Mouse (Mus musculus) liver, embryonic 16.5 days (tissue): ENCODE measurements around the gene Sh2d4b. TPM values are rescaled to one million over a fixed set of nuclear protein-coding genes. Genes with fewer than 3 reads are reported as not detected.
A peak's percentile ranks its signal among the peaks of the same experiment; 100 is the strongest.

ENCODE experiments used
- ATAC-seq: fragments of 200-750 bp; cut with Nextera tagmentation; 2 replicates; pipeline ENCODE4 v1.8.0; 2017; ENCODE audit warnings: low read depth, mild to moderate bottlenecking, moderate number of reproducible peaks, moderate library complexity
- H3K27ac ChIP-seq: fragments of 300-500 bp; sonication (generic); 2 replicates; pipeline ENCODE4 v1.5.1; 2014; ENCODE audit warnings: mild to moderate bottlenecking, low read length
- H3K27me3 ChIP-seq: fragments of 300-500 bp; sonication (generic); 2 replicates; pipeline ENCODE4 v1.6.1; 2014; ENCODE audit warnings: low read depth, low read length, mixed read lengths; ENCODE audit not compliant: control insufficient read depth, insufficient read depth
- H3K36me3 ChIP-seq: fragments of 300-500 bp; sonication (generic); 2 replicates; pipeline ENCODE4 v1.6.1; 2014; ENCODE audit warnings: mild to moderate bottlenecking; ENCODE audit not compliant: control insufficient read depth, insufficient read depth
- H3K4me1 ChIP-seq: fragments of 300-500 bp; sonication (generic); 2 replicates; pipeline ENCODE4 v1.6.1; 2014; ENCODE audit warnings: low read depth, low read length, mixed read lengths; ENCODE audit not compliant: control insufficient read depth
- H3K4me2 ChIP-seq: fragments of 300-500 bp; sonication (generic); 2 replicates; pipeline ENCODE4 v1.6.1; 2014; ENCODE audit warnings: low read depth, low read length, mixed read lengths
- H3K4me3 ChIP-seq: fragments of 300-500 bp; sonication (generic); 2 replicates; pipeline ENCODE4 v1.5.1; 2014; ENCODE audit warnings: low read depth, mild to moderate bottlenecking, low read length
- H3K9ac ChIP-seq: fragments of 300-500 bp; sonication (generic); 2 replicates; pipeline ENCODE4 v1.6.1; 2014; ENCODE audit warnings: low read depth, low read length
- H3K9me3 ChIP-seq: fragments of 300-500 bp; sonication (generic); replicated peaks from 2 replicates; pipeline ENCODE4 v1.6.1; 2016; ENCODE audit warnings: low read length; ENCODE audit not compliant: control insufficient read depth
- WGBS: fragments of 180-500 bp; shearing (Covaris S2); extraction: QIAGEN DNeasy Blood & Tissue Kit; methylation state at CpG from one replicate; pipeline ENCODE4 v1.1.7; 2014; ENCODE audit not compliant: insufficient replicate concordance; 5-methylcytosine and 5-hydroxymethylcytosine counted together
- polyA plus RNA-seq: library from polyadenylated mRNA; unstranded; fragments of >200 nt; fragmentation: Nextera tagmentation; extraction: Ambion mirVana; gene quantifications from 2 replicates; pipeline ENCODE4 v1.2.1, GENCODE M21; 2015

Gene Sh2d4b
- polyA plus RNA-seq, 1 experiment from 2014 or later: 0.05 TPM

GRCm38 (mm10) chr14:40897916-40898315 is 4.8 kb upstream of the Sh2d4b start:
- peak; percentile 57 for ATAC-seq
- WGBS: 47% methylated on average over 3 of the region's 3 CpGs
- H3K27ac ChIP-seq: no peak overlapping the region
- no peak overlapping the region for H3K9ac ChIP-seq
- no peaks in the 10 kb centered on the region for H3K27me3 ChIP-seq
- H3K4me1 ChIP-seq: peaks cover 9% of the 10 kb centered on the region
- H3K4me2 ChIP-seq: no peak overlapping the region
- H3K4me3 ChIP-seq: no peak overlapping the region
- H3K9me3 ChIP-seq: no peaks in the 10 kb centered on the region
- no peaks in the 10 kb centered on the region for H3K36me3 ChIP-seq

DNA sequence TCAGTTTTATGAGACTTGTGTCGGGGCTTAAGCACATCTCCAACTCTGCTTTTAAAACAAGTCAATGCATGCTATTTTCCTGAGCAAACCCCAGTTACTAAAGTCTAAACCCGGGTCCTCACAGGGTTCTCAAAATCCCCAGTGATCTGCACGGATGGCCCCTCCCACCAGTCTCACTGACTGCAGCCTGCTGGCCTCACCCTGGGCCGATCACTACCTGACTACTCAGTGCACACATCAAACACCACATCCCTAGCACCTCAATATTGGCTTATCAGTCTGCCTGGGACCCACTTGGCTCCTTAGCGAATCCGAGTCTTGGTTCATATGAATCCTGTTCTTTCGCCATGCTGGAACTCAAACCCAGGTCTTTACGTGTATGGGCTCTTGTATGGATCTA is 2.6 kb upstream of the Sh2d4b start:
- Histone ChIP-seq H3K4me3 (no peak overlapping the region), H3K4me2 (no peak overlapping the region), H3K9ac (no peak overlapping the region), H3K36me3 (no peaks in the 10 kb centered on the region), H3K27ac (no peak overlapping the region), H3K4me1 (peaks cover 3% of the 10 kb centered on the region), H3K9me3 (no peaks in the 10 kb centered on the region), H3K27me3 (no peaks in the 10 kb centered on the region)
- WGBS: 55% methylated on average over 8 of the region's 8 CpGs
- no peak for ATAC-seq

- Histone ChIP-seq H3K36me3 (no peaks in the 10 kb centered on the region), H3K9ac (no peak overlapping the region), H3K27me3 (no peaks in the 10 kb centered on the region), H3K4me3 (no peak overlapping the region), H3K27ac (no peak overlapping the region), H3K9me3 (no peaks in the 10 kb centered on the region), H3K4me1 (peaks cover 3% of the 10 kb centered on the region), H3K4me2 (peak overlapping the region; percentile 41)
- whole genome bisulfite sequencing: 13% methylated on average over 23 of the region's 23 CpGs
- peak; percentile 63 for ATAC-seq
Observed at GRCm38 (mm10) chr14:40894576-40895247, 1.6 kb upstream of the Sh2d4b start.

- Histone ChIP-seq H3K27ac (no peak overlapping the region), H3K9me3 (no peaks in the 10 kb centered on the region), H3K4me3 (no peak overlapping the region), H3K9ac (no peak overlapping the region), H3K36me3 (no peaks in the 10 kb centered on the region), H3K4me2 (no peak overlapping the region), H3K27me3 (no peaks in the 10 kb centered on the region), H3K4me1 (peaks cover 3% of the 10 kb centered on the region)
- no peak for ATAC-seq
- 64% methylated on average over 8 of the region's 8 CpGs for WGBS
Observed at GRCm38 (mm10) chr14:40893884-40894283, 818 bp upstream of the Sh2d4b start.

DNA sequence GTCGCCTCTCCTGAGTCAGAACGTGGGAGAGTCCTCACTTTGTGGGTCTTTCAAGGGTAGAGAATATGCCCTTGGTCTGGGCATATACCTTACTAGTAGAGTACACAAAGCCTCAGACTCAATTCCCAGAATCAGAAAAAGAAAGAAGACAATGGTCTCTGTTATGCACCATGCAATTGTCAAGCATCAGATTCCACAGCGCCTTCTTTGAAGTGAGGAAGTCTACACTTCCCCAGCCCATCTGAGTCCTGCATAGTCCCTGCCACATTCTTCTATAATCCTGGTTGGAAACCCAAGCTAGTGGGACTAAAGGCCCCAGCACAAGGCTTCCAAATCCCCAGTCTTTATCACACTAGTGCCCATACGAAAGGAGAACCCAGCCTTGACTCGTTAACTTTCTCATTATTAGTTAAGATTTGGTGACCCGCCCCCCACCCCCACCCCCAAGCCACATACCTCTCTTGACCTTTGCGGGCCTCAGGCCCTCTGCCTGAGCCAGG is 690 bp downstream of the Sh2d4b start:
- Histone ChIP-seq H3K4me2 (no peak overlapping the region), H3K36me3 (no peaks in the 10 kb centered on the region), H3K9ac (no peak overlapping the region), H3K9me3 (no peaks in the 10 kb centered on the region), H3K27me3 (no peaks in the 10 kb centered on the region), H3K4me3 (no peak overlapping the region), H3K27ac (no peak overlapping the region), H3K4me1 (no peaks in the 10 kb centered on the region; the same call in none of the 2 replicates)
- no peak for ATAC-seq
- 68% methylated on average over 7 of the region's 7 CpGs for whole genome bisulfite sequencing

GRCm38 (mm10) chr14:40891506-40891905 is 1.6 kb downstream of the Sh2d4b start:
- Histone ChIP-seq H3K4me1 (no peaks in the 10 kb centered on the region; the same call in 1 of the 2 replicates), H3K27me3 (no peaks in the 10 kb centered on the region), H3K27ac (no peak overlapping the region), H3K9me3 (no peaks in the 10 kb centered on the region), H3K4me2 (no peak overlapping the region), H3K4me3 (no peak overlapping the region), H3K36me3 (no peaks in the 10 kb centered on the region), H3K9ac (no peak overlapping the region)
- ATAC-seq: no peak
- WGBS: 83% methylated on average over 4 of the region's 4 CpGs

DNA sequence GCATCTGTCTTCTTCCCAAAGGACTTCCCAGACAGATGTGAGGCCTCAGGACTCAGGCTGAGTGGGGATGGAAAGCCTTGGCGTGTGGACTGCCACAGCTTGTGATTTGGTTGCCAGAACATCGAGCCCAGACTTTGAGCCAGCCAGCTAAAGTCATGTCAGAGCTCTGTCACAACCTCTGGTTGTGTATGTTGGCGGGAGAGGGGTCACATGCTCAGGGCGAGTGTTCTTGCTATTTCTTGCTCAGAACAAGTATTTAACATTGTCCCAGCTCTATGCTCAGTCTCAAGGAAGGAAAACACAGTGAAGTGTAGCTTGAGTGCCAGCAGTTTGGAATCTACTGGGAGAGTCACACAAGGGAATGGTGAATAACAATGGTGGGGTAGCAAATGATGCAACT is 3.4 kb downstream of the Sh2d4b start:
- H3K4me3 ChIP-seq: no peak overlapping the region
- H3K27ac ChIP-seq: no peak overlapping the region
- peaks cover 2% of the 10 kb centered on the region; the same call in 1 of the 2 replicates for H3K4me1 ChIP-seq
- no peak overlapping the region for H3K4me2 ChIP-seq
- H3K36me3 ChIP-seq: no peaks in the 10 kb centered on the region
- 52% methylated on average over 4 of the region's 4 CpGs for WGBS
- no peak overlapping the region for H3K9ac ChIP-seq
- no peaks in the 10 kb centered on the region for H3K9me3 ChIP-seq
- H3K27me3 ChIP-seq: no peaks in the 10 kb centered on the region
- ATAC-seq: no peak

DNA sequence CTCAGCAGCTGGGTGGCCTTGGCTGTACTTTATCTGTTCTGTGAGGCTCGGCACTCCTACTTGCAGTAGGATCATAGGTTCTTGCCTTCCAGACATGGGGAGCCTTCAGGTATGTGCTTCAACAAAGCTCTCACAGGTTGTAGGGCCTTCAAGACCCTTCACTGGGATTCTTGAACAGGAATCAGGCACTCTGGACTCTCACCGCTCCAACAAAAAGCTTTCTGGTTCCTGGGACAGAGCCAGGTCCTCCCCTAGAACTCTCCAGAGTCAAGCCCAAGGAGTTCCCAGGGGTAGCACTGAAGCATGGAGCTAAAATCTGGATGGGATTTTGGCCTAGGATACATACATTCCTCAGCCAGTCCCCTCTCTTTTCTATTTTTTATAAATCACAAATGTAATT is 3.9 kb downstream of the Sh2d4b start:
- Histone ChIP-seq H3K27me3 (no peaks in the 10 kb centered on the region), H3K4me2 (no peak overlapping the region), H3K27ac (no peak overlapping the region), H3K9ac (no peak overlapping the region), H3K4me3 (no peak overlapping the region), H3K36me3 (no peaks in the 10 kb centered on the region), H3K4me1 (peaks cover 2% of the 10 kb centered on the region; the same call in 1 of the 2 replicates), H3K9me3 (no peaks in the 10 kb centered on the region)
- 79% methylated on average over 2 of the region's 2 CpGs for WGBS
- no peak for ATAC-seq

GRCm38 (mm10) chr14:40886428-40887202 is 6.5 kb downstream of the Sh2d4b start:
- Histone ChIP-seq H3K9ac (no peak overlapping the region), H3K36me3 (no peaks in the 10 kb centered on the region), H3K4me3 (no peak overlapping the region), H3K27ac (no peak overlapping the region), H3K4me1 (peaks cover 2% of the 10 kb centered on the region; the same call in 1 of the 2 replicates), H3K9me3 (no peaks in the 10 kb centered on the region), H3K27me3 (no peaks in the 10 kb centered on the region), H3K4me2 (no peak overlapping the region)
- 55% methylated on average over 6 of the region's 6 CpGs for WGBS
- peak; percentile 50; the same call in 1 of the 2 replicates for ATAC-seq
